Mouse (Mus musculus) cerebral cortex, adult 2 months (tissue): ENCODE data around the gene Gramd4.

Source experiments
- WGBS: fragments of 180-500 bp; shearing (Covaris S2); methylation state at CpG from one replicate; pipeline ENCODE4 v1.1.7; 2018; 5-methylcytosine and 5-hydroxymethylcytosine counted together

The Gramd4 gene

GRCm38 (mm10) chr15:86090578-86090977, 33.1 kb downstream of the Gramd4 start:
- WGBS: 82% methylated on average over 8 of the region's 8 CpGs

DNA sequence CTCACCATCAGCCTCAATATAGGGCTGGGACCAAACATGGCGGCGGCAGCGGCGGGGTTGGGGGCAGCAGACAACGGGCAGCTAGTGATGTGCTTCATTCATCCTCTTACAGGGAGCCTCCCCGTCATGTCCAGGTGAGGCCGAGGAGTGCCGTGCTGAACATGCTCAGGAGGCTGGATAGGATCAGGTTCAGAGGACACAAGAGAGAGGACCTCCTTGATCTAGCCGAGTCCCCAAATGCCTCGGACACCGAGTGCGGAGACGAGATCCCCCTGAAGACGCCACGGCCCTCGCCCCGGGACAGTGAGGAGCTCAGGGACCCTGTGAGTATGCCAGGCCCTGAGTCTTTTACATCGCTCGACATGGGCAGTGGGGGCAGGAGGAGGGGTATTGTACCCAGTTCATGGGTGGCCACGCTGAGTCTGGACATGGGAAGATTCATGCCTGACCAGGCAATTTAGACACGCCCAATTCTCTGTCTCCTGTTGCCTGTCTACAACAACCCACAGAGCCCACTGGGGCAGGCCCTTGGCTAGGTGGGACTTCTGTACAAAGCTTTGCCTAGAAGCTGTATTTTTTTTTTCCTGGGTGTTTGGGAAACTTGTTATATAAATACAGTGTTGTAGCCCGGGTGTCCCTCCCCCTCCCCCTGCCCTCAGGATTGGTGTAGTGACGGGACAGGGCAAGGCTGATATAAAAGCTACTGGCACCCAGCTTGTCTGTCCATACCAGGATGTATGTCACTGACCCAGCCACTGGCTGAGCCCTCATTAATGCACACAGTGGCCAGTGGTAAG, 33.9 kb downstream of the Gramd4 start:
- 91% methylated on average over 23 of the region's 23 CpGs for WGBS

GRCm38 (mm10) chr15:86091998-86092670, 34.6 kb downstream of the Gramd4 start:
- WGBS: 80% methylated on average over 12 of the region's 12 CpGs

GRCm38 (mm10) chr15:86093236-86093635, 35.7 kb downstream of the Gramd4 start:
- 84% methylated on average over 1 of the region's 1 CpGs for WGBS

DNA sequence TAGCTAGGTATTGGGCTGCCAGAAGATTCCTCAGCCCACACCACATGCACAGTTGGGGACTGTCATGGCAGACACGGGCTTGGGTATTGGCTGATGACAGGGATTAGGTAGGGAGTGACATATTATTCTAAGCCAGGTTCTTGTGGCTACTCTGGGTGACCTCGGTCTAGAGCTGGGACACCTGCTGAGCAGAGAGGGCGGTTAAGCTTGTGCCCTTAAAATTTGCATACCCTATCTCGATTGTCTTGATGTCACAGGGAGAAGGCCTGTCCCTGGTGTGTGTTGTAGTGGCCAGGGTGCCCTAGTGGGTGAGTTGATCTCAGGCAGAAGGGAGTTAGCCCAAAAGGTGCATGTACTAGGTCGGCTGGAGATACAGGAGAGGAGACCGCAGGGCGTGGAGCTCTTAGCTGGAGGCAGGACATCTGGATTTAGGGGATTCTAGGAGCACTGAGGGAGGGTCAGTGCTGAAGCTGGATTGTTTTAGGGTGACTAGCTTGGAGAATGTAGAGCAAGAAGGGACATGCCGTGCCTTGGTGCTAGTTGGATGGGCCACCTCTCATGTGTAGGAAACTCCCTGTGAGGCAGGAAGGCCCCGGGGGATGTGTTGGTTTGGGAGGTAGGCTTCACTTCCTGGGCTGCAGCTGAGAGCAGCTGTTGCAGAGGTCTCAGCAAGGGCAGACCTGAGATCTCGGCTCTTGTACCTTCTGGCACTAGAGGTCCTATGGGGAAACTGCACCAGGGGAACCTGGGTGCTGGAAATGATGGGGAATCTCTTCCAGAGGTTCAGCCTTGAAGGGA, 37.0 kb downstream of the Gramd4 start:
- WGBS: 84% methylated on average over 10 of the region's 10 CpGs

GRCm38 (mm10) chr15:86095722-86096603, 38.5 kb downstream of the Gramd4 start:
- WGBS: 89% methylated on average over 17 of the region's 17 CpGs

- WGBS: 96% methylated on average over 5 of the region's 5 CpGs
These were observed 39.1 kb downstream of the Gramd4 start for GRCm38 (mm10) chr15:86096604-86097020.

DNA sequence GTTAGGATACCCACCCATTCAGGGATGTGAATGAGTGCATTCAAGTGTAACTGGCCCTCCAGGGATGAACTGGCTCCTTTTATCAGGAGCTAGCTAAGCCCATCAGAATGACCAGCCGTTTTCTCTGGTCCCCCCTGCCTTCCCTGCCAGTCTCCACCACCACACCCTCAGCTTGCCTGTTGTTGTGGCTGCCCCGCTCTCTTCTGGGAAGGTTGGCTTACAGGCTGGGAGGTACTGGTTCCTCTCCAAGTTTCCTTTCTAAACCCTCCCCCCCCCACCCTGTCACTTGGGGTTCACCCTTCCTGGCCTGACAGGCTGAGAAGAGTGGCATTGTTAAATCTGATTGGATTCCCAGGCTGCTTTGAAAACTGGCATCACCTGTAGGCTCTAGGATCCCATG, 40.4 kb downstream of the Gramd4 start:
- 62% methylated on average over 2 of the region's 2 CpGs for WGBS

DNA sequence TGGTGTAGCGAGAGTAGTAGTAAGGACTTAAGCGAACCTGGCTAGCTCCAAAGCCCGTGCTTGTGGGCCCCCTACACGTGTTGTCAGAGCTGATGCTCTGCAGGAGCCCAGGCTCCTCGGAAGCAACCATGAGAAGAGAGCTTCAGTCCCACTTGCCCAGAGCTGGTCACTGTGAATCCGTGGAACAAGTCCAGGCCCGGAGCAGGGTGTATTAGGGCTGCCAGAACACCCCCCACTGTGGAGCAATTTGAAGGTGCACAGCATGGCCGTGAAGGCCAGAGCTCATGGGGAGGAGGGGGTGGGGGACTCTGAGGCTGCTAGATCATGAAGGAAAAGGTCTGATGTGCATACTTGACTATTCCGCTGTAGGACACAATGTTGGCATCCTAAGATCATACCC, 44.1 kb downstream of the Gramd4 start:
- 76% methylated on average over 9 of the region's 9 CpGs for WGBS

DNA sequence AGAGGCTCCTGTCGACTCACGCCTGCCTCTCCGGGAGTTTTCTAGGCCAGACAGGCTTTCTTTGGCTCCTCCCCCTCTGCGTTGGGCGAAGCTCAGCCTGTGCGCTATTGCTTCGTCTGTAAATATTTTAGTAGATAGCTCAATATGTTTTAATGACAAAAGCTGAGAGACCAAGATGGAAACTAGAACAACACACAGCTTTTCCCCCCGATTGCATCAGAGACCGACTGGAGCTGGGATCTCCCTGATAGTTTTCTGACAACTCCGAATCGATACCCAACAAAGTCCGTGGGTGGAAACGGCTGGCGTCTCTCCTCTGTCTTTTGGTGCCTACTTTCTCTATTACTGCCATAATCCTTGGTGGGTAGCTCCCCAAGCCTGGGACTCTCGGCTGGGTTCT, 44.8 kb downstream of the Gramd4 start:
- WGBS: 65% methylated on average over 15 of the region's 15 CpGs

GRCm38 (mm10) chr15:86104401-86105344, 47.2 kb downstream of the Gramd4 start:
- 67% methylated on average over 19 of the region's 19 CpGs for WGBS

DNA sequence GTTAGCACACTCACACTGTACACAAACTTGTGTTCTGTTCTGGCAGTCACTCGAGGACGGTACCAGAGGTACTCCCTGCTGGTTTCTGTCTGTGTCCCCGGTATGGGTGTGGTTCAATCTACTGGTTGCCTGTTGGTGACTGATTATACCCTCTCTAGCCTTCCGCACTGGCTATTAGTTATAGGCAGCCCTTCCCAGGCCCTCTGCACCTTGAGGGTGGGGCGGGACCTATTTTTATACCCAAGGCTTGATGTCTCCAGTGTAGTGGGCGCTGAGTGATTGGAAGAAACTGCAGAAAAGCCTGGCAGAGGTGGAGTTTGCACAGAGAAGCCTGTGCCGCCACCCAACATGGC, 47.8 kb downstream of the Gramd4 start:
- 65% methylated on average over 7 of the region's 7 CpGs for WGBS

GRCm38 (mm10) chr15:86105751-86106150, 48.3 kb downstream of the Gramd4 start:
- WGBS: 65% methylated on average over 6 of the region's 6 CpGs

- WGBS: 53% methylated on average over 11 of the region's 11 CpGs
These were observed 50.5 kb downstream of the Gramd4 start for GRCm38 (mm10) chr15:86107831-86108471.

GRCm38 (mm10) chr15:86109245-86109644, 51.8 kb downstream of the Gramd4 start:
- 67% methylated on average over 7 of the region's 7 CpGs for WGBS

DNA sequence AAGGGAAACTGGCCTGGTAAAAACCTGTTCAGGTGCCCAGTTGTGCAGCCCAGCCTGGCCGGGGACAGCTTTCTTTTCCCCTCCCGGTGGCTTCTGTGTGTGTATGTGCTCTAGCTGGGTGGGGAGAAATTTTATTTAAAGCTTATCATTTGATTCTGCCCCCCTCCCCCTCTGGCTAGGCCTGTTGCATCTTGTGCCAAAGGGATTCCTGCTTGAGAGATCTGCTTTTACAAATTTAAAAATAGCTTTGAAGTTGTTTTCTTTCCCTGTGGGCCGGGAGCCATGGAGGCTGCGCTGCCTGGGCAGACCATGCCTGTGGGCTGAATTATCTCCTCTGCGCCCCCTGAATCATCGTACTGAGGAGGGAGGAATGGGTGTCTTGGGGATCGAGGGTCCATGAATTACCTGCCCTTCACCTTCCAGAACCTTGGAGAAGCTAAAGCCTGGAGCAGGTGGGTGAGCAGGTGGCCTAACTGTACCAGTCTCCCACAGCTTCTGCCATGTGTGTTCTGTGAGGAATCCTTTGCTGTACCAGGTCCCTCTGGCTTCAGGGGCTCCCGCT, 52.2 kb downstream of the Gramd4 start:
- WGBS: 21% methylated on average over 8 of the region's 8 CpGs

GRCm38 (mm10) chr15:86110361-86111103, 53.0 kb downstream of the Gramd4 start:
- WGBS: 57% methylated on average over 10 of the region's 10 CpGs

DNA sequence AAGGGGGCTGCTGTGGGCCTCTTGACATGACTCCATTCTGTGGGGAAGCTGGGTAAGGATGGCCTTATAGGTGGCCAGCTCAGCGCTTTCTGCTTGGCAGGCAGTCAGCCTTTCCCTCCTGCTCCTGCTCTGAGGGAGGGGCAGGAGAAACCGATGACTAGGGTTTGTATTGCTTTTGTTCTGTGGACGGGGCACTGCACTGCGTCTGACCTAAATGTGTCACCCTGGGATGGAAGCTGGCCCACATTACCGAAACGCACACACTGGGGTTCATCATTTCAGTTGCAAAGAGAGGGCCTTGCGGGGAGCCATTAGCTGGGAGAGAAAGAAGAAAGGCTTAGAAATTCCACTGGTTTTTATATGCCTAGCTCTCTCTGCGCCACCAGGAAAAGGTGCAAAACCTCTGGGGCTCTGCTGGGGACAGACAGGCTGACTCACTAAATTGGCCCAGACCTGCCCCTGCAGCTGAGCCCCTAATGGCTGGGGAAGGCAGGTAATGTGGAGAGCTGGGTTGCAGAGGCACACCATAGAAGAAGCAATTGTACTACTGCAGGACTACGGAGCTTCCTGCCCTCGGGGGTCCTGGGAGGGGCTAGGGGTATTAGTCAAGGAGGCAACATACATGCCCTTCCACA, 55.3 kb downstream of the Gramd4 start:
- 32% methylated on average over 10 of the region's 10 CpGs for WGBS
